Mouse (Mus musculus) heart, embryonic 12.5 days (tissue): ENCODE measurements at regions not wholly inside any gene's neighbourhood (a gene's known extent, or its start where the extent isn't known, plus 50 kb on each side); places are given as distances from the start of the nearest gene placed in this dataset.
"Not testable (repeated sequence)": the region's sequence is repeated elsewhere in the genome, so short reads cannot be mapped to it uniquely, and the experiment has no call there.

Source experiments
- ATAC-seq: fragments of 200-750 bp; cut with Nextera tagmentation; 2 replicates; pipeline ENCODE4 v1.8.0; 2017; ENCODE audit warnings: moderate TSS enrichment, moderate library complexity; ENCODE audit not compliant: insufficient number of reproducible peaks, low FRiP score
- H3K27ac ChIP-seq: fragments of 300-500 bp; sonication (generic); 2 replicates; pipeline ENCODE4 v1.5.1; 2016; ENCODE audit warnings: mild to moderate bottlenecking, moderate library complexity; ENCODE audit not compliant: poor library complexity, severe bottlenecking
- H3K27me3 ChIP-seq: fragments of 300-500 bp; sonication (generic); replicated peaks from 2 replicates; pipeline ENCODE4 v1.6.1; 2016; ENCODE audit warnings: mild to moderate bottlenecking, moderate library complexity
- H3K36me3 ChIP-seq: fragments of 300-500 bp; sonication (generic); 2 replicates; pipeline ENCODE4 v1.6.1; 2016; ENCODE audit warnings: mild to moderate bottlenecking, moderate library complexity
- H3K4me1 ChIP-seq: fragments of 300-500 bp; sonication (generic); replicated peaks from 2 replicates; pipeline ENCODE4 v1.6.1; 2016; ENCODE audit warnings: mild to moderate bottlenecking
- H3K4me2 ChIP-seq: fragments of 300-500 bp; sonication (generic); 2 replicates; pipeline ENCODE4 v1.6.1; 2016; ENCODE audit warnings: mild to moderate bottlenecking, moderate library complexity
- H3K4me3 ChIP-seq: fragments of 300-500 bp; sonication (generic); 2 replicates; pipeline ENCODE4 v1.5.1; 2016; ENCODE audit warnings: mild to moderate bottlenecking
- H3K9ac ChIP-seq: fragments of 300-500 bp; sonication (generic); 2 replicates; pipeline ENCODE4 v1.6.1; 2016; ENCODE audit warnings: mild to moderate bottlenecking, moderate library complexity
- H3K9me3 ChIP-seq: fragments of 300-500 bp; sonication (generic); replicated peaks from 2 replicates; pipeline ENCODE4 v1.6.1; 2016; ENCODE audit warnings: mild to moderate bottlenecking, moderate library complexity
- WGBS: fragments of 180-500 bp; shearing (Covaris S2); methylation state at CpG from one replicate; pipeline ENCODE4 v1.1.7; 2016; 5-methylcytosine and 5-hydroxymethylcytosine counted together

- Histone ChIP-seq H3K4me2 (no peak overlapping the region), H3K27ac (no peak overlapping the region), H3K4me1 (peaks cover 3% of the 10 kb centered on the region; the same call in 1 of the 2 replicates), H3K4me3 (no peak overlapping the region), H3K36me3 (no peaks in the 10 kb centered on the region), H3K9me3 (no peaks in the 10 kb centered on the region), H3K27me3 (no peaks in the 10 kb centered on the region), H3K9ac (no peak overlapping the region)
- 67% methylated on average over 4 of the region's 4 CpGs for WGBS
- ATAC-seq: no peak
Measured at GRCm38 (mm10) chr6:66399091-66399755, 136.0 kb upstream of the Mad2l1 start.

- 41% methylated on average over 5 of the region's 5 CpGs for WGBS
- Histone ChIP-seq H3K27me3 (no peaks in the 10 kb centered on the region), H3K4me2 (peak overlapping the region; percentile 36), H3K4me1 (peaks cover 3% of the 10 kb centered on the region; the same call in 1 of the 2 replicates), H3K36me3 (no peaks in the 10 kb centered on the region), H3K9ac (no peak overlapping the region), H3K9me3 (no peaks in the 10 kb centered on the region), H3K4me3 (no peak overlapping the region), H3K27ac (no peak overlapping the region)
- no peak for ATAC-seq
Measured at GRCm38 (mm10) chr6:66401468-66401867, 133.7 kb upstream of the Mad2l1 start.

- H3K4me2 ChIP-seq: peak overlapping the region; percentile 36; the same call in 1 of the 2 replicates
- no peaks in the 10 kb centered on the region for H3K36me3 ChIP-seq
- H3K27me3 ChIP-seq: no peaks in the 10 kb centered on the region
- H3K27ac ChIP-seq: no peak overlapping the region
- peaks cover 3% of the 10 kb centered on the region; the same call in 1 of the 2 replicates for H3K4me1 ChIP-seq
- 49% methylated on average over 5 of the region's 5 CpGs for WGBS
- no peak overlapping the region for H3K4me3 ChIP-seq
- no peaks in the 10 kb centered on the region for H3K9me3 ChIP-seq
- H3K9ac ChIP-seq: no peak overlapping the region
- no peak for ATAC-seq
Measured at GRCm38 (mm10) chr6:66401868-66402440, 133.2 kb upstream of the Mad2l1 start.

- ATAC-seq: no peak
- Histone ChIP-seq H3K27ac (no peak overlapping the region), H3K9ac (no peak overlapping the region), H3K9me3 (no peaks in the 10 kb centered on the region), H3K27me3 (no peaks in the 10 kb centered on the region), H3K4me2 (no peak overlapping the region), H3K36me3 (no peaks in the 10 kb centered on the region), H3K4me1 (no peaks in the 10 kb centered on the region), H3K4me3 (no peak overlapping the region)
- 51% methylated on average over 4 of the region's 4 CpGs for WGBS
Measured at GRCm38 (mm10) chr6:66414822-66415221, 120.4 kb upstream of the Mad2l1 start.

- ATAC-seq: no peak
- 62% methylated on average over 7 of the region's 7 CpGs for WGBS
- H3K36me3 ChIP-seq: no peaks in the 10 kb centered on the region
- H3K27ac ChIP-seq: no peak overlapping the region
- H3K9me3 ChIP-seq: no peaks in the 10 kb centered on the region
- no peak overlapping the region for H3K9ac ChIP-seq
- H3K4me3 ChIP-seq: no peak overlapping the region
- no peaks in the 10 kb centered on the region for H3K4me1 ChIP-seq
- no peaks in the 10 kb centered on the region for H3K27me3 ChIP-seq
- no peak overlapping the region for H3K4me2 ChIP-seq
Measured at GRCm38 (mm10) chr6:66419452-66420041, 115.6 kb upstream of the Mad2l1 start.

GRCm38 (mm10) chr6:66428370-66428769, 106.8 kb upstream of the Mad2l1 start:
- H3K27ac ChIP-seq: 0 out of 2 replicates have a peak overlapping the region, but pooled peaks have one; percentile 20
- no peak for ATAC-seq
- H3K4me3 ChIP-seq: no peak overlapping the region
- H3K4me1 ChIP-seq: no peaks in the 10 kb centered on the region
- H3K9me3 ChIP-seq: no peaks in the 10 kb centered on the region
- H3K36me3 ChIP-seq: no peaks in the 10 kb centered on the region
- H3K4me2 ChIP-seq: no peak overlapping the region
- WGBS: 16% methylated on average over 4 of the region's 4 CpGs
- no peak overlapping the region for H3K9ac ChIP-seq
- H3K27me3 ChIP-seq: no peaks in the 10 kb centered on the region

- not testable (repeated sequence) for H3K9me3 ChIP-seq, H3K9ac ChIP-seq, H3K36me3 ChIP-seq, ATAC-seq, H3K4me2 ChIP-seq, H3K4me1 ChIP-seq, H3K4me3 ChIP-seq, H3K27ac ChIP-seq, H3K27me3 ChIP-seq
Measured at GRCm38 (mm10) chr6:66450408-66450807, 84.8 kb upstream of the Mad2l1 start.

- no peak overlapping the region for H3K9ac ChIP-seq
Measured at GRCm38 (mm10) chr6:66458172-66458571, 77.0 kb upstream of the Mad2l1 start.

GRCm38 (mm10) chr6:66464540-66464939, 70.7 kb upstream of the Mad2l1 start:
- Histone ChIP-seq H3K4me1 (no peaks in the 10 kb centered on the region), H3K4me3 (no peak overlapping the region), H3K27me3 (no peaks in the 10 kb centered on the region), H3K27ac (no peak overlapping the region), H3K4me2 (no peak overlapping the region), H3K9ac (no peak overlapping the region), H3K36me3 (no peaks in the 10 kb centered on the region), H3K9me3 (no peaks in the 10 kb centered on the region)
- 77% methylated on average over 4 of the region's 5 CpGs for WGBS
- ATAC-seq: no peak

More at GRCm38 (mm10) chr6:66458172-66458571, 77.0 kb upstream of the Mad2l1 start:
- Histone ChIP-seq H3K4me1 (no peaks in the 10 kb centered on the region), H3K36me3 (no peaks in the 10 kb centered on the region), H3K4me2 (no peak overlapping the region), H3K27ac (no peak overlapping the region), H3K27me3 (no peaks in the 10 kb centered on the region), H3K9me3 (no peaks in the 10 kb centered on the region), H3K4me3 (no peak overlapping the region)
- ATAC-seq: no peak
- 84% methylated on average over 3 of the region's 3 CpGs for WGBS

GRCm38 (mm10) chr6:66465137-66465853, 69.9 kb upstream of the Mad2l1 start:
- no peak for ATAC-seq
- Histone ChIP-seq H3K9me3 (no peaks in the 10 kb centered on the region), H3K36me3 (no peaks in the 10 kb centered on the region), H3K4me2 (no peak overlapping the region), H3K4me1 (no peaks in the 10 kb centered on the region), H3K4me3 (no peak overlapping the region), H3K9ac (no peak overlapping the region), H3K27ac (no peak overlapping the region), H3K27me3 (no peaks in the 10 kb centered on the region)
- 73% methylated on average over 11 of the region's 11 CpGs for WGBS

- Histone ChIP-seq H3K27ac (no peak overlapping the region), H3K9me3 (no peaks in the 10 kb centered on the region), H3K36me3 (no peaks in the 10 kb centered on the region), H3K4me1 (no peaks in the 10 kb centered on the region), H3K9ac (no peak overlapping the region), H3K4me2 (no peak overlapping the region), H3K4me3 (no peak overlapping the region), H3K27me3 (no peaks in the 10 kb centered on the region)
- no peak for ATAC-seq
- WGBS: 36% methylated on average over 3 of the region's 3 CpGs
Measured at GRCm38 (mm10) chr6:66466757-66467156, 68.4 kb upstream of the Mad2l1 start.
